9 mouse cellular contexts compared by ENCODE assay signal in genomic region chr12:5374196-5374683, GRCm38 (mm10). TPM values are rescaled to one million over a fixed set of nuclear protein-coding genes. Genes with fewer than 3 reads are reported as not detected.
DNase-seq lines count a peak whose midpoint lies in the region; ATAC-seq and TF ChIP-seq lines count a peak whose summit lies in the region.
"Had no signal": no experiment of that assay in that cellular context is flagged by ENCODE, and none has a peak within 500 bp of the region (broad histone marks: within the 10 kb centered on the region; RNA-seq: fewer than 3 reads in every experiment).

No protein-coding gene starts in this region.

- 0 out of 2 replicates have a peak overlapping the region, but pooled peaks have one; percentile 62 for H3K27ac ChIP-seq in heart, embryonic 10.5 days
- H3K27ac ChIP-seq in embryonic facial prominence, embryonic 13.5 days = no peak overlapping the region
- H3K27ac ChIP-seq in hindbrain, embryonic 11.5 days (ENCODE audit: low read depth, low read length) = peak overlapping the region; percentile 82; the same call in 1 of the 2 replicates
- H3K27ac ChIP-seq in liver, embryonic 16.5 days (ENCODE audit: low read length) = no peak overlapping the region

- ATAC-seq in Patski = peak; percentile 15
- ATAC-seq in embryonic facial prominence, embryonic 13.5 days (ENCODE audit: insufficient number of reproducible peaks, insufficient read depth, low FRiP score, low TSS enrichment, low read depth) = peak; percentile 7; the same call in 1 of the 2 replicates
- ATAC-seq in hindbrain, embryonic 11.5 days (ENCODE audit: low FRiP score) = peak; percentile 15; the same call in 1 of the 2 replicates
- no peak for ATAC-seq in liver, embryonic 16.5 days (ENCODE audit: low read depth)

- peaks cover 14% of the 10 kb centered on the region for H3K4me1 ChIP-seq in heart, embryonic 10.5 days
- H3K4me1 ChIP-seq in embryonic facial prominence, embryonic 13.5 days = peaks cover 26% of the 10 kb centered on the region
- no peaks in the 10 kb centered on the region for H3K4me1 ChIP-seq in hindbrain, embryonic 11.5 days (replicated peaks; ENCODE audit: control insufficient read depth, insufficient read depth, low read length)
- H3K4me1 ChIP-seq in liver, embryonic 16.5 days (ENCODE audit: control insufficient read depth, low read depth, low read length) = no peaks in the 10 kb centered on the region

- POLR2A ChIA-PET in Patski (lab: Charles Lee) = interaction anchor here (0.6 to 2.4 kb wide), 8 partner anchors 31 to 232 kb away, joined by 3 to 9 read pairs (median 4); no protein-coding TSS in a partner anchor

- TF ChIP-seq CTCF in Patski (IDR thresholded peaks at IDR 0.05) = no peak

- intact Hi-C loops in heart, postnatal 25 days (cut with DNase I) = loop anchor here (10.0 kb wide), 1 partner anchor 229 kb away; no protein-coding TSS in a partner anchor

- no peaks in the 10 kb centered on the region for H3K9me3 ChIP-seq in heart, embryonic 10.5 days
- H3K9me3 ChIP-seq in embryonic facial prominence, embryonic 13.5 days = no peaks in the 10 kb centered on the region
- H3K9me3 ChIP-seq in hindbrain, embryonic 11.5 days (ENCODE audit: control insufficient read depth, low read length) = no peaks in the 10 kb centered on the region
- H3K9me3 ChIP-seq in liver, embryonic 16.5 days (replicated peaks; ENCODE audit: control insufficient read depth, low read length) = no peaks in the 10 kb centered on the region

- peak overlapping the region; percentile 84 for H3K9ac ChIP-seq in embryonic facial prominence, embryonic 13.5 days
- peak overlapping the region; percentile 88 for H3K9ac ChIP-seq in hindbrain, embryonic 11.5 days (ENCODE audit: low read depth, low read length)
- H3K9ac ChIP-seq in liver, embryonic 16.5 days (ENCODE audit: low read depth, low read length) = no peak overlapping the region

- 1% methylated on average over 31 of the region's 31 CpGs for WGBS in heart, embryonic 10.5 days
- WGBS in embryonic facial prominence, embryonic 13.5 days = under 1% methylated on average over 25 of the region's 31 CpGs
- under 1% methylated on average over 31 of the region's 31 CpGs for WGBS in hindbrain, embryonic 11.5 days
- 3% methylated on average over 31 of the region's 31 CpGs for WGBS in liver, embryonic 16.5 days (ENCODE audit: insufficient replicate concordance)

- peak overlapping the region; percentile 99 for H3K4me2 ChIP-seq in embryonic facial prominence, embryonic 13.5 days
- H3K4me2 ChIP-seq in hindbrain, embryonic 11.5 days (replicated peaks; ENCODE audit: low read depth, low read length) = peak overlapping the region; percentile 88
- peak overlapping the region; percentile 68 for H3K4me2 ChIP-seq in liver, embryonic 16.5 days (ENCODE audit: low read depth, low read length)

- peaks cover 60% of the 10 kb centered on the region for H3K27me3 ChIP-seq in heart, embryonic 10.5 days (ENCODE audit: insufficient read depth, poor library complexity, severe bottlenecking)
- no peaks in the 10 kb centered on the region for H3K27me3 ChIP-seq in Patski
- peaks cover 18% of the 10 kb centered on the region for H3K27me3 ChIP-seq in embryonic facial prominence, embryonic 13.5 days
- peaks cover 2% of the 10 kb centered on the region; the same call in 1 of the 2 replicates for H3K27me3 ChIP-seq in hindbrain, embryonic 11.5 days (ENCODE audit: control insufficient read depth, insufficient read depth, low read length)
- H3K27me3 ChIP-seq in liver, embryonic 16.5 days (ENCODE audit: control insufficient read depth, insufficient read depth, low read depth, low read length) = peaks cover 58% of the 10 kb centered on the region

- H3K36me3 ChIP-seq in heart, embryonic 10.5 days = no peaks in the 10 kb centered on the region
- no peaks in the 10 kb centered on the region for H3K36me3 ChIP-seq in embryonic facial prominence, embryonic 13.5 days
- no peaks in the 10 kb centered on the region for H3K36me3 ChIP-seq in hindbrain, embryonic 11.5 days (ENCODE audit: control insufficient read depth, insufficient read depth, low read length)
- H3K36me3 ChIP-seq in liver, embryonic 16.5 days (ENCODE audit: control insufficient read depth, insufficient read depth) = no peaks in the 10 kb centered on the region

- CTCF ChIA-PET in Patski (lab: Charles Lee) = no interaction called here

- in situ Hi-C loops in Patski (cut with MboI; ENCODE audit: low pct_unique_long_range_greater_than_20kb) = no loop called here

- no peak for DNase-seq in heart, embryonic 10.5 days (ENCODE audit: low spot score)
- DNase-seq in heart, postnatal 25 days (ENCODE audit: low spot score) = no peak
- DNase-seq in Patski (ENCODE audit: low read depth, low spot score) = no peak
- peak; percentile 62 for DNase-seq in hindbrain, embryonic 11.5 days (ENCODE audit: low spot score)
- peak; percentile 61 for DNase-seq in right cerebral cortex, postnatal 25 days
- DNase-seq in natural killer cell, adult 2 months (ENCODE audit: low spot score in 2 of 2) = no peak

- H3K4me3 ChIP-seq in heart, embryonic 10.5 days = peak overlapping the region; percentile 84
- peak overlapping the region; percentile 91 for H3K4me3 ChIP-seq in embryonic facial prominence, embryonic 13.5 days
- peak overlapping the region; percentile 65 for H3K4me3 ChIP-seq in hindbrain, embryonic 11.5 days (ENCODE audit: low read depth, low read length)
- H3K4me3 ChIP-seq in liver, embryonic 16.5 days (ENCODE audit: low read depth, low read length) = peak overlapping the region; percentile 51

RNA-seq across cellular contexts. Expression of gene Klhl29, which starts 1.2 kb away (rescaled TPM):
- 0.33 and 0.60 TPM in 2 replicates for polyA plus RNA-seq in heart, embryonic 10.5 days (2016; fragmentation: Nextera tagmentation; extraction: Ambion mirVana)
- under 1 TPM; 0.39 to 0.42 TPM for total RNA-seq in heart, postnatal 25 days (2021)
- polyA plus RNA-seq in Patski (2021) = 16.8 TPM
- 2.0 and 2.3 TPM in 2 replicates for polyA plus RNA-seq in embryonic facial prominence, embryonic 13.5 days (2015; fragmentation: Nextera tagmentation; extraction: Ambion mirVana)
- polyA plus RNA-seq in hindbrain, embryonic 11.5 days (2014; fragmentation: Nextera tagmentation; extraction: Ambion mirVana) = 2.2 and 2.6 TPM in 2 replicates
- polyA plus RNA-seq in liver, embryonic 16.5 days (2015; fragmentation: Nextera tagmentation; extraction: Ambion mirVana) = 0.02 and 0.04 TPM in 2 replicates
- total RNA-seq: hematopoietic stem cell, adult 5-6 weeks had no signal

Comparison
In these comparisons a context has a peak if more than half of its experiments do, and no peak if none do; other contexts are left out.
1. DNase-seq: peak in hindbrain, embryonic 11.5 days (single experiment) and right cerebral cortex, postnatal 25 days (single experiment); none in heart, embryonic 10.5 days (single experiment), heart, postnatal 25 days (single experiment), Patski (single experiment) and natural killer cell, adult 2 months (0 of 2).
2. H3K27ac ChIP-seq: peak in heart, embryonic 10.5 days (single experiment) and hindbrain, embryonic 11.5 days (single experiment); none in embryonic facial prominence, embryonic 13.5 days (single experiment) and liver, embryonic 16.5 days (single experiment).
3. Peak in every context shown above with its lines, with median percentiles within 50 percentile points of each other: H3K4me3 ChIP-seq and H3K4me2 ChIP-seq.